Mouse (Mus musculus) fibroblast of lung, adult 2 months (primary cell): Measurements from ENCODE around the gene Cst7.

Source experiments
- DNase-seq: peaks from one replicate; pipeline ENCODE4 v3.0.0-alpha.2; 2011; ENCODE audit warnings: low read depth

The Cst7 gene

GRCm38 (mm10) chr2:150627140-150627539 is 56.9 kb downstream of the Cst7 start:
- no peak for DNase-seq
